Mouse (Mus musculus) hindbrain, postnatal 0 days (tissue): ENCODE data around the gene Cd163. TPM values are rescaled to one million over a fixed set of nuclear protein-coding genes. Genes with fewer than 3 reads are reported as not detected.
A peak's percentile ranks its signal among the peaks of the same experiment; 100 is the strongest.
"Not testable (repeated sequence)": the region's sequence is repeated elsewhere in the genome, so short reads cannot be mapped to it uniquely, and the experiment has no call there.

Experiments used
- ATAC-seq: fragments of 200-750 bp; cut with Nextera tagmentation; 2 replicates; pipeline ENCODE4 v1.8.0; 2017; ENCODE audit warnings: mild to moderate bottlenecking, moderate TSS enrichment, moderate library complexity
- DNase-seq: peaks from one replicate; pipeline ENCODE4 v3.0.0-alpha.2; 2015; ENCODE audit warnings: low spot score
- H3K27ac ChIP-seq: fragments of 300-500 bp; sonication (generic); 2 replicates; pipeline ENCODE4 v1.5.1; 2014; ENCODE audit warnings: mild to moderate bottlenecking
- H3K27me3 ChIP-seq: fragments of 300-500 bp; sonication (generic); 2 replicates; pipeline ENCODE4 v1.6.1; 2014; ENCODE audit warnings: low read length, mixed read lengths; ENCODE audit not compliant: insufficient read depth
- H3K36me3 ChIP-seq: fragments of 300-500 bp; sonication (generic); 2 replicates; pipeline ENCODE4 v1.6.1; 2014; ENCODE audit warnings: low read length, mixed read lengths; ENCODE audit not compliant: insufficient read depth
- H3K4me1 ChIP-seq: fragments of 300-500 bp; sonication (generic); 2 replicates; pipeline ENCODE4 v1.6.1; 2014; ENCODE audit warnings: antibody characterized with exemption, low read length, mixed read lengths; ENCODE audit not compliant: insufficient read depth
- H3K4me2 ChIP-seq: fragments of 300-500 bp; sonication (generic); 2 replicates; pipeline ENCODE4 v1.6.1; 2014; ENCODE audit warnings: low read depth, mild to moderate bottlenecking, low read length, moderate library complexity, mixed read lengths
- H3K4me3 ChIP-seq: fragments of 300-500 bp; sonication (generic); 2 replicates; pipeline ENCODE4 v1.5.1; 2014; ENCODE audit warnings: low read length
- H3K9ac ChIP-seq: fragments of 300-500 bp; sonication (generic); replicated peaks from 2 replicates; pipeline ENCODE4 v1.6.1; 2014; ENCODE audit warnings: mild to moderate bottlenecking, low read length, moderate library complexity, mixed read lengths
- H3K9me3 ChIP-seq: fragments of 300-500 bp; sonication (generic); 2 replicates; pipeline ENCODE4 v1.6.1; 2016; ENCODE audit warnings: low read length, mixed read lengths
- CTCF ChIP-seq: IDR thresholded peaks from 2 replicates; pipeline ENCODE4 v1.5.1; 2016; ENCODE audit warnings: antibody characterized with exemption, control low read depth, low read depth
- WGBS: fragments of 180-500 bp; shearing (Covaris S2); extraction: QIAGEN DNeasy Blood & Tissue Kit; methylation state at CpG from one replicate; pipeline ENCODE4 v1.1.7; 2014; 5-methylcytosine and 5-hydroxymethylcytosine counted together
- polyA plus RNA-seq: library from polyadenylated mRNA; unstranded; fragments of >200 nt; fragmentation: Nextera tagmentation; extraction: Ambion mirVana; gene quantifications from 2 replicates; pipeline ENCODE4 v1.2.1, GENCODE M21; 2015
- total RNA-seq: library from RNA; depleted of rRNA; stranded (reverse); fragments of >200 nt; gene quantifications from 2 replicates; pipeline ENCODE4 v1.2.3, GENCODE M21; 2014

The Cd163 gene
- total and polyA plus RNA-seq, 2 experiments from 2014 or later = 1.5 to 2.1 TPM

- H3K4me3 ChIP-seq = no peak overlapping the region
- TF ChIP-seq CTCF = no peak
- no peaks in the 10 kb centered on the region for H3K4me1 ChIP-seq
- no peak overlapping the region for H3K9ac ChIP-seq
- no peaks in the 10 kb centered on the region for H3K27me3 ChIP-seq
- H3K4me2 ChIP-seq = no peak overlapping the region
- no peak overlapping the region for H3K27ac ChIP-seq
- no peak for DNase-seq
- H3K36me3 ChIP-seq = no peaks in the 10 kb centered on the region
- 80% methylated on average over 5 of the region's 5 CpGs for WGBS
- no peak for ATAC-seq
- H3K9me3 ChIP-seq = no peaks in the 10 kb centered on the region
Measured at GRCm38 (mm10) chr6:124278291-124278690, 26.2 kb upstream of the Cd163 start.

- H3K4me2 ChIP-seq = no peak overlapping the region
- DNase-seq = no peak
- no peaks in the 10 kb centered on the region for H3K27me3 ChIP-seq
- H3K9ac ChIP-seq = no peak overlapping the region
- no peak for ATAC-seq
- H3K36me3 ChIP-seq = no peaks in the 10 kb centered on the region
- TF ChIP-seq CTCF = no peak
- no peaks in the 10 kb centered on the region for H3K9me3 ChIP-seq
- H3K4me1 ChIP-seq = no peaks in the 10 kb centered on the region
- no peak overlapping the region for H3K4me3 ChIP-seq
- no peak overlapping the region for H3K27ac ChIP-seq
- 93% methylated on average over 4 of the region's 4 CpGs for WGBS
Measured at GRCm38 (mm10) chr6:124282731-124283130, 21.7 kb upstream of the Cd163 start.

- not testable (repeated sequence) for ATAC-seq, H3K9ac ChIP-seq, DNase-seq, H3K4me3 ChIP-seq, H3K36me3 ChIP-seq, H3K27ac ChIP-seq, H3K9me3 ChIP-seq, H3K4me2 ChIP-seq, H3K4me1 ChIP-seq, H3K27me3 ChIP-seq
- WGBS = 92% methylated on average over 4 of the region's 5 CpGs
Measured at GRCm38 (mm10) chr6:124297378-124297777, 7.1 kb upstream of the Cd163 start.

GRCm38 (mm10) chr6:124301447-124302192, 2.8 kb upstream of the Cd163 start:
- no peaks in the 10 kb centered on the region for H3K36me3 ChIP-seq
- H3K4me1 ChIP-seq = no peaks in the 10 kb centered on the region
- H3K4me2 ChIP-seq = no peak overlapping the region
- no peak overlapping the region for H3K4me3 ChIP-seq
- ATAC-seq (no peak), DNase-seq (no peak)
- no peak overlapping the region for H3K9ac ChIP-seq
- no peaks in the 10 kb centered on the region for H3K27me3 ChIP-seq
- 89% methylated on average over 3 of the region's 3 CpGs for WGBS
- H3K27ac ChIP-seq = no peak overlapping the region
- TF ChIP-seq CTCF = no peak
- no peaks in the 10 kb centered on the region for H3K9me3 ChIP-seq

- no peaks in the 10 kb centered on the region for H3K4me1 ChIP-seq
- DNase-seq (no peak), ATAC-seq (no peak)
- H3K27ac ChIP-seq = no peak overlapping the region
- H3K9ac ChIP-seq = no peak overlapping the region
- H3K4me3 ChIP-seq = no peak overlapping the region
- no peaks in the 10 kb centered on the region for H3K36me3 ChIP-seq
- TF ChIP-seq CTCF = no peak
- no peaks in the 10 kb centered on the region for H3K9me3 ChIP-seq
- no peak overlapping the region for H3K4me2 ChIP-seq
- H3K27me3 ChIP-seq = no peaks in the 10 kb centered on the region
- 84% methylated on average over 8 of the region's 8 CpGs for WGBS
Measured at GRCm38 (mm10) chr6:124308935-124309334, 4.5 kb downstream of the Cd163 start.

- no peak for ATAC-seq
- H3K4me1 ChIP-seq = no peaks in the 10 kb centered on the region
- no peak overlapping the region for H3K4me2 ChIP-seq
- no peaks in the 10 kb centered on the region for H3K9me3 ChIP-seq
- no peak overlapping the region for H3K4me3 ChIP-seq
- no peak overlapping the region for H3K9ac ChIP-seq
- H3K27ac ChIP-seq = no peak overlapping the region
- TF ChIP-seq CTCF = no peak
- DNase-seq = no peak
- WGBS = 87% methylated on average over 6 of the region's 6 CpGs
- H3K36me3 ChIP-seq = no peaks in the 10 kb centered on the region
- no peaks in the 10 kb centered on the region for H3K27me3 ChIP-seq
Measured at GRCm38 (mm10) chr6:124312292-124312691, 7.8 kb downstream of the Cd163 start.

- no peak overlapping the region for H3K4me3 ChIP-seq
- no peak overlapping the region for H3K27ac ChIP-seq
- no peaks in the 10 kb centered on the region for H3K4me1 ChIP-seq
- ATAC-seq (peak; percentile 77; the same call in 1 of the 2 replicates), DNase-seq (peak; percentile 45)
- H3K4me2 ChIP-seq = 0 out of 2 replicates have a peak overlapping the region, but pooled peaks have one; percentile 13
- H3K36me3 ChIP-seq = no peaks in the 10 kb centered on the region
- TF ChIP-seq CTCF = no peak
- H3K27me3 ChIP-seq = no peaks in the 10 kb centered on the region
- H3K9me3 ChIP-seq = no peaks in the 10 kb centered on the region
- H3K9ac ChIP-seq = no peak overlapping the region
- WGBS = 44% methylated on average over 6 of the region's 6 CpGs
Measured at GRCm38 (mm10) chr6:124320371-124320770, 15.9 kb downstream of the Cd163 start.
